Mouse (Mus musculus): ENCODE data around the gene Rhbdf1.

GRCm38 (mm10) chr11:32201922-32202685 is 20.0 kb downstream of the Rhbdf1 start:
- TF ChIP-seq EP300 (IDR thresholded peaks at IDR 0.05; ENCODE audit: low read depth) (no peak), CTCF (IDR thresholded peaks at IDR 0.05; ENCODE audit: low read depth) (no peak)

All from heart, postnatal 0 days (tissue).